Mouse (Mus musculus) adrenal gland, postnatal 36 days (tissue): ENCODE measurements around the gene Ccdc85c. TPM values are rescaled to one million over a fixed set of nuclear protein-coding genes. Genes with fewer than 3 reads are reported as not detected.
A peak's percentile ranks its signal among the peaks of the same experiment; 100 is the strongest.

Experiments
- DNase-seq, 2 experiments: peaks; one replicate each; pipeline ENCODE4 v3.0.0; 2021; ENCODE audit warnings: mixed read lengths in 1 of 2
- total RNA-seq, 2 experiments: library from RNA; stranded (reverse); gene quantifications; 2 replicates each; pipeline ENCODE4 v1.2.3; 2021

Gene Ccdc85c
- total RNA-seq, 2 experiments from 2014 or later = 21.6 to 28.8 TPM

DNA sequence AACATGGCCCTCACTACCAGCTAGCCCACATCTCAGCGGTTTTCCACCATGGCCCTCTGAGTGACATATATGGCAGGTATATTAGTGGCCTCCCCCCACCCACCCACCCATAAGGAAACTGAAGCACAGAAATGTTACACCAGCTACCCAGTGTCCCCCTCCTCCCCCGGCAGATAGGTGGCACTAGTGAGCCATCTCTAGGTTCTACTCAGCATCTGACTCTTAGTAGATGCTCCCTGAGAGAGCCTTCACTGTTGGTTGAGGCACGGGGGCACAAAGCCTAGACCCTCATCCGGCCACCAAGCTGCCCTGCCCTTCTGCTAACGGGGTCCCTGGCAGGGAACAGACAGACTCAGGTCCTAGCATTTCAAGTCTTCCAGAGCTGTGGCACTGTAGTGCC lies 57.7 kb downstream of the Ccdc85c start:
- peak; percentile 65 to 81 for DNase-seq

DNA sequence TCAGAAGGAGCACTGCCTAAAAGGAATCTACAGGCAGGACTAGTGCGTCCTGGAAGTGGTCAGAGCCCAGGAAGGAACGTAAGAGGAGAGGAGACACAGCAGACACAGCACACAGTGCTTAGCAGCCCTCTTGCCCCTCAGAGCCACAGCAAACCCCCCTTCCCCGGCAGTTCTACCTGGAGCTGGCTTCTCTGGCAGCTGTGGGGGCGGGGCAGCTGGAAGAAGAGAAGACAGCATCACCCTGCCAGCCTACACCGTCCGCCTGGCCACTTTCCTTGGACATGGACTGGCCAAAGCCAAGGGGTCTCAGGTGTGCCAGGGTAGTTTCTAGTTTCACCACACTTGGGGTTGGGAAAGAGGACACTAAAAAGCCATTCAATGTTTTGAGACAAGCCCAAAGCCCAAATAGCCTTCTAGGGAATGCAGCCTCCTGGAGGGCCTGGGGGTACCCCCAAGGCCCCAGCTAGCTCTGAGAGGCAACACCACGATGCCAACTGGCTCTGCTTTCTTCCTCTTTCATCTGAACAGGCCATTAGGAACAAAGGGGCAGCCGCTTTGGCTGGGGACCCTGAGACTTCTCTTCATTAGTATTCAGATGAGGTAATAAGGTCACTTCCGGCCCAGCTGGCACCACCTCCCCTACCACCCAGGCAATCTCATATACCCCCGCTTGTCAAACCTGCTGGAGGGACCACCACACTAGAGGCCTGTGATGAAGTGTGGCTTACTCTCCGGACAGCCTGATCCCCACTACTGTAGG lies 58.4 kb downstream of the Ccdc85c start:
- no peak for DNase-seq

DNA sequence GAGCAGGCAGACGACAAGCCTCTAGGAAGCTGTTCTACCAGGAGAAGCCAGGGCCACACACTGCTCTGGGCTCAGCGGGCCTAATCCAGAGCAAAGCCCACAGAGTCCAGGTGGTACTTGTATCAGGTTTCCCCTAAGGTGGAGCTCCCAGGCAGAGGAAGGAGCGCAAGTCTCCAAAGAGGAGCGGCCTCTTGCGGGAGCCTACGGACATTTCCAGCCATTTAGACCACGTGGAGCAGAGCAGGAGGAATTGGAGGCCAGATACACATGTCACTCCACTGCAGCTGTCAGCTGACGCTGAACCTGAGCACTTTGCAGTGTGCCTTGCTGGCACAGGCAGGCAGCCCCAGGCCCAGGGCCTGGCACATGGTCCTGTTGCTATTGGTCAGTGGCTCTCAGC lies 60.1 kb downstream of the Ccdc85c start:
- no peak for DNase-seq

DNA sequence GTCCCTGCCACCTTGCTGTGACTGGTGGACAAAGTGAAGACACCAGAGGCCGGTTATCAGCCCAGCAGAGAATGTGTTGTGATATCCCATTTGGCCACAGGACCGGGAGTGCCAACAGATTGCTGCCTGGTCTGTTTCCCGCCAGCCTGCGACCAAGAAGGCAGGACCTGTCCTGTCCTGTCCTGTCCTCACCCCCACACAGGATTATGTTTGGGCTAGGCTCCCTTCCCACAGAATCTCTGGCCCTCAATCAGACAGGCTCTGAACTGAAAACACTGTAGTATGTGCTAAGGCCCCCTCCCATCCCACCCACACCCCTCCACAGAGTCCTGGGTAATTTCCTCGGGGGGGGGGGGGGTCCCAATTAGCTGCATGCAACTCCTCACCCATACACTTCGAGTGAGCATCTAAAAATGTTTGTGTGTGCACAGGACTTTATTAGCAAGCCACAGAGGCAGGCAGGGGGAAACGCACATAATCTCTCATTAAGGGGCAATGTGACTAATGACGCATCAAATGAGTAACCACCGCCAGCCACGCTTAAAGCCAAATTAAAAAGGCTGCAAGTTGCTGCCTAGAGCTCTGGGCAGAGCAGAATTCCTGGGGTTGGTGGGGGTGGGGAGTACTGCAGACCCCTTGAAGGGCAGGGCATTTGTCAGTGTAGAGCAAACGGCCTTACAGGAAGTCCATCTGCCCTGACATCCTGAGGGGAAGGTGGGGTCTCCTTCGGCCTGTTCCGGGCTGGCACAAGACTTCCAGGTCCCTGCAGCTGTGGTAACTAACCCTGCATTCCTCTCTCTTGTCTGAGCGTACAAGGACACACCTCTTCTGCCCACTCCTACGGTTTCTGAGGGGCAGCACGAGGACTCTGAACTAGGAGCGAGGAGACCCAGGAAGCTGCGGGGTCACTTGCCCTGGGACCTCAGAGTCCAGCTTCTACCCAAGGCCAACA lies 61.9 kb downstream of the Ccdc85c start:
- DNase-seq = no peak

GRCm38 (mm10) chr12:108212476-108212875 lies 62.7 kb downstream of the Ccdc85c start:
- DNase-seq = no peak

DNA sequence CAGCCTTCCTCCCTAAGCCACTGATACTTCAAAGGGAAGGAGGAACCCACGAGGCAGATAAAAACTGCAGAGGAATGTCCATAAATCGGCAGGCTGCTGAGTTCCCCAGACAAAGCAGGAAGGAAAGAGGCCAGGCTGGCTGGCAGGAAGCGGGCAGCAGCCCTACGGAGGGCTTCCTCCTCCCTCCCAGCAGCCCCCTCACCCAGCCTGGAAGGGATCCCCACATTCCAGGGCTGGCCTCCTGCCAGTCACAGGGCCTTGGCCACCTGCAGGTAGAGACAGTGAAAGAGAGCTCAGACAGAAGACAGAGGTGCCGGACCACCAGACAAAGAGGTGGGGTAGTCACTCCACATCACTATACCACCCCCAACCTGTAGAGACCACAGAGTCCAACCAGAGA lies 63.2 kb downstream of the Ccdc85c start:
- DNase-seq = no peak

GRCm38 (mm10) chr12:108210623-108211022 lies 64.6 kb downstream of the Ccdc85c start:
- no peak for DNase-seq

- peak; percentile 73 to 81 for DNase-seq
Observed at GRCm38 (mm10) chr12:108208726-108209438, 66.3 kb downstream of the Ccdc85c start.

DNA sequence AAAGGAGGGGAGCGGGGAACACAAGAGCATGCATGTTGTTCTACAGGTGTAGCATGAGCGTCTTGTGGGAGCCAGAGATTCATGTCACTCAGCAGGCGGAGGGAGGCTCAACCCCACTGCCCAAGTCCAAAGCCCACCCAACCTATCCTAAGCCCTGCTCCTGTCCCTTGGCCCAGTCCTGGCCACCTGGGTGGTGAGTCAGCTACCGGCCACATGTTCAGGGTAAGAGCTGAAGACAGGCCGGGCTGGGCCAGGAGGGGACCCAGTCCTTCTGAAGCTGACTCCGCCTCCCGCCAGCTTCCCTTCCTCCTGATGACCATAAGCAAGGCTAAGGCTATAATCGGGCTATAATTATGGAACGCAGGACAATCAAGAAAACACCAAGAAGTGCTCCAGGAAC lies 67.0 kb downstream of the Ccdc85c start:
- DNase-seq = no peak

GRCm38 (mm10) chr12:108206641-108207040 lies 68.6 kb downstream of the Ccdc85c start:
- DNase-seq = peak; percentile 80 to 89

GRCm38 (mm10) chr12:108204978-108205377 lies 70.2 kb downstream of the Ccdc85c start:
- DNase-seq = no peak

- DNase-seq = no peak
Observed at GRCm38 (mm10) chr12:108203895-108204294, 71.3 kb downstream of the Ccdc85c start.

DNA sequence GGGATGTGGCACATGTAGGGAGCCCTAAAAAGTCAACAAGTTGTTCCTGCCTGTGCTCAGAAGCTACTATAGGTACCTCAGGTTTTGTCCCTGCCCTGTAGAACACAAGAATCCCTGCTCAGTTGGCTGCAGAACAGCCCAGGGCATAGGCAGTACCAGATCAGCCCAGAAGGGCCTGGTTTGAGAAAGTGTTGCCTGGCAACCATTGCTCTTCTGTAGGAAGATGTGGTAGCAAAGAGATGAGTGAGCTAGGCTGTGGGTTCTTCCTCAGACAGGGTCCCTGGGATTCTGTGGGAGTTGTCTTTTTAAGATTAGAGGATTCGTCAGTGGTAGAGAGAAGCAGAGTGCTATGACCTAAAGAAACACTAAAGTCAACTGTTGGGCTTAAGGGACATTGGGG lies 75.1 kb downstream of the Ccdc85c start:
- DNase-seq = no peak

DNA sequence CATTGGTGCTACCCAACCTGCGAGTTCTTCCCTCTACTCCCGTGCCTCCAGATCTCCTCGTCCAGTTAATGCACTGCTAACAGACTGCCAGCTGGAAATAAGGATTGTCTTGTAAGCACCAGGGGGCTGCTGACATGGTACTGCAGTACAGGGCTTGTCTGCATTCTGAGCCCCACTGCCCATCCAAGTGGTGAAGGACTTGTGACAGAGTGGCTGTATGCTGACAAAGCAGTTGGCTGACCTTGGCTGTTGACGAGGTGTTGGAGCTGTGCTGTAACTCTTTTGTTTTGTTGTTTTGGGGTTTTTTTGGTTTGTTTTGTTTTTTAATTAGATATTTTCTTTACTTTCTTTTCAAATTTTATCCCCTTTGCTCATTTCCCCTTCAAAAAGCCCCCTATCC lies 76.8 kb downstream of the Ccdc85c start:
- peak in 1 of 2 experiments; percentile 55 for DNase-seq

DNA sequence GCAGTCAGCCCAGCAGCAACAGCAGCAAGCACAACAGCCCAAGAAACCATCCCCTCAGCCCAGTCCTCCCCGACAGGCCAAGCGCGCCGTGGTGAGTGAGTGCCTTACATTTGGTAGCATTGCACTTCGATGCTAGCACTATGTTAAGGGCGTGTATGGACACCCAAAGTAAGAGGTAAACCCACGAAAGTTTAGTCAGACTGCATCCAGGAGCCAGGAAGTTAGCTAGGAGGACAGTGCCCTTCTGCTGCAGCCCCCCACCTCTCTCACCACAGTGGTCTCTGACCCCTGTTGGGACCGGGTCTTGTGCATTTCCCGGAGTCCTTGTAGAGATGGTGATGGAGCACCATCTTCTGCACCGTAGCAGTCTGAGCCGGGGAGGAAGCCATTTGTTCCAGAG lies 79.5 kb downstream of the Ccdc85c start:
- no peak for DNase-seq

DNA sequence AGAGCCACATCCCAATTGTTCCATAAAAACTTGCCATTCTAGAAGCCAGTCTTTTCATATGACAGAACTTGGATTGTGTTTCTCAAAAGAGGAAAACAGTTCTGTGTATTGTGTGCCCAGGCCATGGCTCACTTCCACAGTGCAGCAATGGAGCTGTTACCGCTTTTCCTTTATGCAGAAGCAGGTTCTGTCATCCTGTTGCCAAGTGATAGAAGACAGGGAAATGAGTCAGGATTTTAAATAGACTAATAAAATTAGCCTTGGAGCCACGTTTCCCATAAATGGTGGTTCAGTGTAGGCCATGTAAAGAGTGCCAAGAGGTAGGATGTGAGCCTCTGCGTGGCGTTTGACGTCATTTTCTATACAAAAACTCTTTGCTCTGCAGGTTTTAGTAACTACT lies 81.3 kb downstream of the Ccdc85c start:
- no peak for DNase-seq

DNA sequence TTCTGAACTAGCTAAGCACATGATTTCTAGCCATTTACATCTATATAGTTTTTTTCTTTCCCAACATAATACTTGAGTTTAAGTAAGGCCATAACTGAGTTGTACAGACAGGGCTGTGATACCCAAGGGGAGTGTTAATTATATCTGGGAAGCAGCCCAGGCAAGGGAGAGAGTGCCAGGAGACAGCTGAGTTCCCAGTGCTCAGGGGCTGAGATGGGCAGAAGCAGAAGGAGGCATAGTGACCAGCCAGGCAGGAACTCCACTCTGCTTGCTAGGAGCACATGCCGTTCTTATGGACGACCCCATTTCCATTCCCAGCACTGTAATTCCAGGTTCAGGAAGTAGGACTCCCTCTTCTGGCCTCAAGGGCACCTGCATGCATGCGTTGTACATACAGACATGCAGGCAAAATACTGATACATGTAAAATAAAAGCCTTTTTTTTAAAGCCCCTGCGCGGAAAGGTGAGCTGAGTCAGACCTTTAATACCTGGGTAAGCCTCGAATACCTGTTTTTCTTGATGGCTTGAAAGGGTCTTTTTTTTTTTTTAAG lies 87.6 kb downstream of the Ccdc85c start:
- no peak for DNase-seq

GRCm38 (mm10) chr12:108181716-108182115 lies 93.5 kb downstream of the Ccdc85c start:
- no peak for DNase-seq

- peak; percentile 99 to 100 for DNase-seq
Observed at GRCm38 (mm10) chr12:108179321-108180266, 95.6 kb downstream of the Ccdc85c start, which contains the start of gene Ccnk. TSS of gene Ccnk (plus strand) at chr12:108179579.

DNA sequence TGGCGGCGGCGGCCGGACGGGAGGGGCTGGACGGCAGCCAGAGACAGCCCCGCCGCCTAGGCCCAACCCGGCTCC lies 96.1 kb downstream of the Ccdc85c start, which contains the start of gene Setd3:
TSS of gene Setd3 (minus strand) at position 69 of the 75 bp plus-strand sequence.
- no peak for DNase-seq
